Mouse (Mus musculus) heart, postnatal 0 days (tissue): Measurements from ENCODE around the gene Rnaset2a.
"Not testable (repeated sequence)": the region's sequence is repeated elsewhere in the genome, so short reads cannot be mapped to it uniquely, and the experiment has no call there.

Experiments
- CTCF ChIP-seq: IDR thresholded peaks from 2 replicates; pipeline ENCODE4 v1.5.1; 2016; ENCODE audit warnings: antibody characterized with exemption, control low read depth, low read depth
- EP300 ChIP-seq: IDR thresholded peaks from 2 replicates; pipeline ENCODE4 v1.6.1; 2016; ENCODE audit warnings: antibody characterized with exemption, low read depth

DNA sequence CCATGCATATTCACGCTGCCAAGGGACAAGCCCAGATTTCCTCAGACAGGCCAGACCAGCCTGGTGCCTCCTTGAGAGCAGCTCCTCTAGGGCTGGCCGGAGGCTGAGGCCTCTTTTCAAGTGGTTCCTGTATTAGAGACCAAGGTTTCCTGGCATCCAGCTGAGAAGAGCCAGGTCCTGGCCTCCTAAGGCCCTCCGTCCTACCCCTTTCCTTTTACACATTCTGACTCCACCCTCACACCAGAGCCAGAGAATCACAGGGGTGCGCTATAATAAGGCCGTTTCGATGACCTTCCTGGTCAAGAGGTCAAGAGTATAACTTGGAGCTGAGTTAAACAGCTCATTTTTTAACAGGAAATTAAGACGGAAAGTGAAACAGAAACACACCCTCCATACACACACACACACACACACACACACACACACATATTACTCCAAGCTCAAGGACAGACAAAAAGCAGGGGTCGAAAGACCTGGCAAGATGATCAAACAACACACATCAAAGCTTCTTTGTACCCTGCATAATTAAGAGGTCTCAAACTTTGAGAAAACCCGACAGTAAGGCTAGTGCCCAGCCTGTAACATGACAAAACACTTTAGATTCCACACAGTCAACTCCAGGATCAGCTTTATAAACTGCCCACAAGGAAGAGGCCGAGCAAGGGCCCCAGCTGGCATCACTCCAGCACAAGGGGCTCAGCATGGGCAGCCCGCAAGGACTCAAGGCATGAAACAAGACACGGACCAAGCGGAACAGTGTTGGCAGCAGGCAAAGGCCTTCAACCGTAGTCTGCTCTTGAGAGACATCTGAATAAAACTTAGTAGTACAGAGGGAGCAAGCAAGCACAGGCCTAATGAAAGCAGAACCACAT is 3.9 kb downstream of the Rnaset2a start:
- not testable (repeated sequence) for TF ChIP-seq CTCF, EP300
